Mouse (Mus musculus): Measurements from ENCODE around the gene Vmn1r20.
"Not testable (repeated sequence)": the region's sequence is repeated elsewhere in the genome, so short reads cannot be mapped to it uniquely, and the experiment has no call there.

GRCm38 (mm10) chr6:57468161-57468560, 39.4 kb downstream of the Vmn1r20 start:
- TF ChIP-seq POLR2A (IDR thresholded peaks at IDR 0.05; ENCODE audit: insufficient read length, low read depth); E2F4 (IDR thresholded peaks at IDR 0.05; ENCODE audit: insufficient read depth); TCF12 (IDR thresholded peaks at IDR 0.05; ENCODE audit: insufficient read depth, poor library complexity, severe bottlenecking); MAX (IDR thresholded peaks at IDR 0.05; ENCODE audit: low read depth); USF1 (IDR thresholded peaks at IDR 0.05; ENCODE audit: low read depth); POLR2AphosphoS2 (IDR thresholded peaks at IDR 0.05; ENCODE audit: insufficient read length, low read depth); REST (IDR thresholded peaks at IDR 0.05; ENCODE audit: insufficient read depth, insufficient read length); SRF (IDR thresholded peaks at IDR 0.05; ENCODE audit: control insufficient read depth, insufficient read length, low read depth): not testable (repeated sequence)

All from myocyte (in vitro differentiated cells).